Mouse (Mus musculus): ENCODE measurements at regions not wholly inside any gene's neighbourhood (a gene's known extent, or its start where the extent isn't known, plus 50 kb on each side); places are given as distances from the start of the nearest gene placed in this dataset.
A peak's percentile ranks its signal among the peaks of the same experiment; 100 is the strongest.

DNA sequence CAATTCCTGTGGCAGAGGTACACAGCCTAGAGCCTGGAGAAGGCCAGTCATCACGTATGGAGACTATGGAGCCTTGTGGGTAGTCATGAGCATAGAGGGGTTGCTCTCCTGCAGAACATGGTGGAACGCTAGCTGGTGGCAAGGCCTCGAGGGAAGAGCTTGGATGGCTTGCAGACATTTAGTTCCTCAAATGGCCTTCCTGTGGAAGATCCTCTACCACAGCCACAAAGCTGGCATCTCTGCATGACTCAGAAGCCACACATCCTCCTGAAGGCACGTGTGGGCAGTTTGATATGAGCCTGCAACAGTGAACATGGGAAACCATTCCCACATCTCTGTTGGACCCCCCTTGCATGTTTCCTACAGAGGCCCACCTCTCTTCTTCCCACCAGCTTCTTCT is 547.9 kb upstream of the Lrrc6 start:
- no peak overlapping the region for H3K9ac ChIP-seq
- H3K4me3 ChIP-seq, result no peak overlapping the region
- no peak for ATAC-seq (ENCODE audit: low read depth)
- H3K4me2 ChIP-seq, result no peak overlapping the region
- no peaks in the 10 kb centered on the region for H3K4me1 ChIP-seq (replicated peaks)
- H3K9me3 ChIP-seq, result no peaks in the 10 kb centered on the region
- H3K27me3 ChIP-seq, result no peaks in the 10 kb centered on the region
- 84% methylated on average over 4 of the region's 4 CpGs for whole genome bisulfite sequencing
- no peaks in the 10 kb centered on the region for H3K36me3 ChIP-seq
- no peak overlapping the region for H3K27ac ChIP-seq (replicated peaks)

DNA sequence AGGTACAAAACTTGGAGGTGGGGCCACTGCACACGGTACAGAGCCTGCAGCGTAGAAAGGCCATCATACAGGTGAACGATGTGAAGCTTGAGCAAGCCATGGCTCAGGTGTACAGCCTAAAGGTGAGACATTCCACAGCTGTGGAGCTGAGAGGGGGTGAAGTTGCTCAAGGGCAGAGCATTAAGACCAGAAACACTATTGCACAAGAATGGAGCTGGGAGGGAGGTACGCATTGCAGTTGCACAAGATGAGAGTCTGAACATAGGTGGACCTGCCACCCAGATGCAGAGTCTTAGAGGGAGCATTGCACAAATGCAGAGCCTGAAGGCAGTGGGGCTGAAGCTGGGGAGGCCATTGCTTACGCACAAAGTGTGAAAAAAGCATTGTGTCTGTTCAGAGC is 547.4 kb upstream of the Lrrc6 start:
- 94% methylated on average over 5 of the region's 5 CpGs for WGBS
- ATAC-seq (ENCODE audit: low read depth), result no peak
- Histone ChIP-seq H3K36me3 (no peaks in the 10 kb centered on the region), H3K4me1 (replicated peaks) (no peaks in the 10 kb centered on the region), H3K9ac (no peak overlapping the region), H3K4me2 (no peak overlapping the region), H3K27ac (replicated peaks) (no peak overlapping the region), H3K27me3 (no peaks in the 10 kb centered on the region), H3K9me3 (no peaks in the 10 kb centered on the region), H3K4me3 (no peak overlapping the region)

DNA sequence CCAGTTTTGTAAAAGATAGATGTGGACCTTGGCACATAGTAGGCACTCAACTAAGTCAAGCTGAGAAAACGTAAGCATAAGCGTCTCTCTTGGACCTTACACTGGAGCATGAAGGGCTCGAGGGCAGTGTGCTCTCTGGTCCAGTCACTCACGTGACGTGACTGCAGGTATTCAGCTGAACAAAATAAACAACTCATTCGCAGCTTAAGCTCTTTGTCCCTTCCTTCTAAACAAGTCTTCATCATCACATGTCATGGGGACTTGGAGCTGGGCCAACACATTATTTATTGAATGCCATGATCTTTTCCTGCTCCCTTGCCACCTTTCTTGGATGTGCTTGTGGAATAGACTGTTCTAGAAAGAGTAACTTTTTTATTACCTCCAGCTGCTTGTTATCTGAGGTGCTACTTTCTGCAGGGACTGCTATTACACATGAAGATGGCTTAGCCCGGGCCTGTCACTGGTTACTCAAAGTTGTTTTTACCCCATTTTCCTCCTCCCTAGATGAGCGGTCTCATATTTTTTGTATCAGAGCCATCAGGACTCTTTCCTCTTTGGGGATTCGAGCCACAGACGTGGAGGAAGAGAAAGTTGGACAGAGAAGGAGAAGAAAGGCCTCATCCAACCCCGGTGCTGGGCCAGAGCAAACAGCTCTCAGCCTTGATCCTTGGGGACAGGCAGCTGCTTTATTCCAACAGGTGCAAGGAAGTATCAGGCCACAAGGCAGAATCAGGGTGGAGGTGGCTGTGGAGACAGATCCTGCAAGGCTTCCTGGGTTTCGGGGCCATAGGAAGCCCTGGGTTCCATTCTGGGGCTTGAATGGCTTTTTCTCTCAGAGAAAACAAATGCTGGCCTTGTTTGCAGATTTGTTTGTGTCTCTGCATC is 545.5 kb upstream of the Lrrc6 start:
- H3K27ac ChIP-seq (replicated peaks), result no peak overlapping the region
- H3K4me3 ChIP-seq, result no peak overlapping the region
- no peaks in the 10 kb centered on the region for H3K36me3 ChIP-seq
- H3K4me1 ChIP-seq (replicated peaks), result no peaks in the 10 kb centered on the region
- 84% methylated on average over 12 of the region's 12 CpGs for WGBS
- H3K27me3 ChIP-seq, result no peaks in the 10 kb centered on the region
- no peak overlapping the region for H3K9ac ChIP-seq
- no peak overlapping the region for H3K4me2 ChIP-seq
- ATAC-seq (ENCODE audit: low read depth), result no peak
- no peaks in the 10 kb centered on the region for H3K9me3 ChIP-seq

DNA sequence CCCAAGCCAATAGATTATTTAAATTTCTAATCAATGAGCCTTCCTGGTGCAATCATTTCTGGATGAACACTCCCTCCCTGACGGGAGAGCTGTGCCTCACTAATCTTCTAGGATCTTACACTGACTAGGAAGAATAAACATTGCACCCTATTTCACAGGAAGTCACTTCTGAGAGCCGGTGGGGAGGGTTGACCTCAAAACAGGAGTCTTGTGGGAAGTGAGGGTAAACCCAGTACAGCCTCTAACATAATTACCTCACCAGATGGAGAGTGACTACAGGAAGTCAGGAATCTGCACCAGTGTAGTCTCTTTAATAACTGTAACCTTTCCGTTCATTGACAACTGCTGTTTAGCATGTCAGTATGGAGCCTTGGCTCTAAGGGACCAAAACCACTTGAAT is 544.6 kb upstream of the Lrrc6 start:
- no peaks in the 10 kb centered on the region for H3K36me3 ChIP-seq
- H3K4me2 ChIP-seq, result no peak overlapping the region
- H3K27me3 ChIP-seq, result no peaks in the 10 kb centered on the region
- ATAC-seq (ENCODE audit: low read depth), result no peak
- H3K9me3 ChIP-seq, result no peaks in the 10 kb centered on the region
- H3K4me3 ChIP-seq, result no peak overlapping the region
- peaks cover 1% of the 10 kb centered on the region; the same call in 1 of the 2 replicates for H3K4me1 ChIP-seq (replicated peaks)
- WGBS, result 55% methylated on average over 3 of the region's 3 CpGs
- no peak overlapping the region for H3K9ac ChIP-seq
- no peak overlapping the region for H3K27ac ChIP-seq (replicated peaks)

DNA sequence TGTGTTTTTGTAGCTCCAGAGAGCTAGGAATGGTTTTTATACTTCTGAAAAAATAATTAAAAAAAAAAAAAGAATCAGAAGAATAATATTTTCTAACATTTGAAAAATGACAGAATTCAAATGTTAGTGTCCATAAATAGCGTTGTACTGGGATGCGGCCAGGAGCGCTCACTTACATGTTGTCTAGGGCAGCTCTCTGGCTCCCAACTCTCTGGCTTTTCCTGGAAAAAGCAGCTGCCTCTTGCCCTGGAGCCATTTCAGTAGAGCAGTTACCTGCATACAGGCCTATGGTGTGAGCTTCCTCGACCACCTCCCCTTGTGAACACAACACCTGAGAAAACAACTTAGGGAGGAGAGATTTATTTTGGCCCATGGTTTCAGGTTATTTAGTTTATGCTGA is 544.1 kb upstream of the Lrrc6 start:
- H3K27me3 ChIP-seq, result no peaks in the 10 kb centered on the region
- H3K4me2 ChIP-seq, result no peak overlapping the region
- no peaks in the 10 kb centered on the region for H3K36me3 ChIP-seq
- no peak overlapping the region for H3K9ac ChIP-seq
- H3K9me3 ChIP-seq, result no peaks in the 10 kb centered on the region
- no peak overlapping the region for H3K27ac ChIP-seq (replicated peaks)
- WGBS, result 89% methylated on average over 4 of the region's 4 CpGs
- H3K4me3 ChIP-seq, result no peak overlapping the region
- no peak for ATAC-seq (ENCODE audit: low read depth)
- H3K4me1 ChIP-seq (replicated peaks), result peaks cover 7% of the 10 kb centered on the region; the same call in 1 of the 2 replicates

DNA sequence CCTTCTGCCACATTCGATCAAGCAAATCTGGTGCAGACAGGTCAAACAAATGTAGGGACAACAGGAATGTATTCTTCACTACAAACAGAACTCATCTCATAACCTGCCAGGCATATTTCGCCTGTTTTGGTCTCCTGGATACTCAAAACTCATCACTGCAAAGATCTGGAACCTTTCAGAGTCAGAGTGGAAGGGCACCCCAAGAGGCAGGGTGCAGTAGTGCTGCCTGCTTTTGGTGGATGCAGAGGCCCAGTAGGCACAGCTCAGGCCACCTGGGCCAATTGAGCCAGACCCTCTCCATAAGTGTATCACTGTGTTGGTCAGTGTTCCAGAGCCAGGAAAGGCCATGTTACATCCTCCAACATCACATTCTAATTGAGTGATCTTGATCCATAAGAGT is 541.4 kb upstream of the Lrrc6 start:
- WGBS, result 90% methylated on average over 2 of the region's 2 CpGs

DNA sequence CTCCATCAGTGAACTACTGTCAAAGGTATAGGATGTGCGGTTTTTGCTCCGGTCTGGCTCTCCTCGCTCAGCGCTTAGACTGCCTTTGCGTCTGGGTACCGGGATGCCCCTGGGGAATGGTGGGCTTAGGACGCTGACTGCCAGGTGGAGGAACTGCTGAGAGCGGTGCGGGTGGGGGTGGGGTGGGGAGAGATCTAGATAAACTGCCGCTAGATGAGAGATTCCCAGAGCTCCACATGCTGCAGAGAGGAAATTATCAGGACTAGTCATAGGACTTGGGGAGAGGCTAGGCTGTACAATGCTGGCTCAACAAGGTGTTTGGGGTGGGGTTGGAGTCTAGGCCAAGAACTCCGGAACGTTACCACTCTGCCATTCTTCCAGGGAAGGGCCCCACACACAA is 539.5 kb upstream of the Lrrc6 start:
- H3K4me3 ChIP-seq, result no peak overlapping the region
- H3K4me1 ChIP-seq (replicated peaks), result peaks cover 16% of the 10 kb centered on the region
- H3K36me3 ChIP-seq, result no peaks in the 10 kb centered on the region
- H3K9ac ChIP-seq, result no peak overlapping the region
- H3K27me3 ChIP-seq, result no peaks in the 10 kb centered on the region
- no peaks in the 10 kb centered on the region for H3K9me3 ChIP-seq
- ATAC-seq (ENCODE audit: low read depth), result no peak
- H3K27ac ChIP-seq (replicated peaks), result no peak overlapping the region
- WGBS, result 50% methylated on average over 12 of the region's 12 CpGs
- H3K4me2 ChIP-seq, result peak overlapping the region; percentile 63

More for the DNA sequence above, 541.4 kb upstream of the Lrrc6 start:
- peaks cover 16% of the 10 kb centered on the region for H3K4me1 ChIP-seq (replicated peaks)
- no peak overlapping the region for H3K9ac ChIP-seq
- no peak for ATAC-seq (ENCODE audit: low read depth)
- no peak overlapping the region for H3K4me2 ChIP-seq
- H3K9me3 ChIP-seq, result no peaks in the 10 kb centered on the region
- H3K36me3 ChIP-seq, result no peaks in the 10 kb centered on the region
- H3K27me3 ChIP-seq, result no peaks in the 10 kb centered on the region
- H3K4me3 ChIP-seq, result no peak overlapping the region
- no peak overlapping the region for H3K27ac ChIP-seq (replicated peaks)

DNA sequence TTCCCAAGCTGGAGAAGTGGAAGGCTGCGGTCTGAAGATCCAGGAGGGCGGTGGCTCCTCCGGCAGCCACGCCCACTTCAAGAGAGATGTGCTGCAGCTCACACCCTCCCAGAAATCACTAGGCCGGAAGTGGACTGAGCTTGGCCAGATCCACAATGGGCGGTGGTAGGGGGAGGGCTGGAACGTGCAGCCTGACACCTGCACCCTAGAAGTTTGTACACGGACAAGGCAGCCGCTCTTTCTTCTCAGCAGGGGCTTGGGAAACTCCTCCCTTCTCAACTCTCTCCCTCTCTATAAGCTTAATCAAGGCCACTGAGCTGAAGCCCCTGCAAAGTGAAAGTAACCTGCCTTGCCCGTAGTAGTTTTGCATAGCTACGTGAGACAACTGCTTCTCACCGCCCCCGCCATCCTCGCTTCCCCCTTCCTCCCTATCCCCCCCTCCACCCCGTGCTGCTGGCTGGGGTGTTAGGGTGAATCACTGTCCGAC is 538.8 kb upstream of the Lrrc6 start:
- Histone ChIP-seq H3K27ac (replicated peaks) (no peak overlapping the region), H3K4me1 (replicated peaks) (peaks cover 16% of the 10 kb centered on the region), H3K27me3 (no peaks in the 10 kb centered on the region), H3K4me2 (peak overlapping the region; percentile 63), H3K9me3 (no peaks in the 10 kb centered on the region), H3K4me3 (peak overlapping the region; percentile 39), H3K36me3 (no peaks in the 10 kb centered on the region), H3K9ac (peak overlapping the region; percentile 67)
- 7% methylated on average over 16 of the region's 16 CpGs for WGBS
- peak; percentile 82 for ATAC-seq (ENCODE audit: low read depth)

DNA sequence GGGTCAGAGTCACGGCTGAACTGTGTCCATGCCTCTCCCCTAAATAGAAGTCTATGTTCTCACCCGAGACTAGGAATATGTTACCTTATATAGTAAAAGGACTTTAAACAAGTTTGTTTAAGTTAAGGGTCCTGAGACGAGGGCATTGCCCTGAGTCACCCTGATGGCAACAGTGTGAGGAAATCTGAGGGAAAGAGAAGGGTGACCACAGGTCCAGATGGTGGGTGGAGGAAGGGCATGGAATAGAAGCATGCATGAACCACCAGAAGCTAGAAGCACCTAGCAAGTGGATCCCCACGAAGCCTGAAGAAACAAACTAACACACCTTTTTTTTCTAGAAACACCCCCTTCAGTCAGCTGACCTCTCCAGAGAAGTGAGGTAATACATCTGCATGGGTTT is 536.9 kb upstream of the Lrrc6 start:
- Histone ChIP-seq H3K9ac (no peak overlapping the region), H3K27ac (replicated peaks) (no peak overlapping the region), H3K36me3 (no peaks in the 10 kb centered on the region), H3K4me1 (replicated peaks) (peaks cover 16% of the 10 kb centered on the region), H3K4me3 (no peak overlapping the region), H3K9me3 (no peaks in the 10 kb centered on the region), H3K4me2 (no peak overlapping the region), H3K27me3 (no peaks in the 10 kb centered on the region)
- 84% methylated on average over 4 of the region's 4 CpGs for WGBS
- no peak for ATAC-seq (ENCODE audit: low read depth)

DNA sequence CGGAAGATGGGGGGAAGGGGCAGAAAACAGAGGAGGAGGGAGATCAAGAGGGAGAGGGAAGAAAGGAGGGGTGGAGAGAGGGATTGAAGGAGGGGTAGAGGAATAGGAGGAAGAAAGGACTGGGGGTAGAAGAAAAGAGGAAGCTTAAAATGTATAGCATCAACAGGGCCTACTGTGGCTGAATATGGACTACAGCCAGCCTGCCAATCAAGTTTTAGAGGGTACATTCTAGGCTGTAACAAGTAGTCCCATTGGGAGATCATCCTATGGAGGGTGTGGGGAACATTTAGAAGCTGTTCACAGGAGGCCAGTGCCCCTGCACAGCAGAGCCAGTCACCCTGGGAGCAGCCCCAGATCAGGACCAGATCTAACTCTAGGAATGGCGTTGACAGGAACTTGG is 535.6 kb upstream of the Lrrc6 start:
- 75% methylated on average over 2 of the region's 2 CpGs for WGBS
- Histone ChIP-seq H3K4me2 (no peak overlapping the region), H3K4me3 (no peak overlapping the region), H3K9ac (no peak overlapping the region), H3K4me1 (replicated peaks) (peaks cover 16% of the 10 kb centered on the region), H3K27ac (replicated peaks) (no peak overlapping the region), H3K27me3 (no peaks in the 10 kb centered on the region), H3K36me3 (no peaks in the 10 kb centered on the region), H3K9me3 (no peaks in the 10 kb centered on the region)
- ATAC-seq (ENCODE audit: low read depth), result no peak

DNA sequence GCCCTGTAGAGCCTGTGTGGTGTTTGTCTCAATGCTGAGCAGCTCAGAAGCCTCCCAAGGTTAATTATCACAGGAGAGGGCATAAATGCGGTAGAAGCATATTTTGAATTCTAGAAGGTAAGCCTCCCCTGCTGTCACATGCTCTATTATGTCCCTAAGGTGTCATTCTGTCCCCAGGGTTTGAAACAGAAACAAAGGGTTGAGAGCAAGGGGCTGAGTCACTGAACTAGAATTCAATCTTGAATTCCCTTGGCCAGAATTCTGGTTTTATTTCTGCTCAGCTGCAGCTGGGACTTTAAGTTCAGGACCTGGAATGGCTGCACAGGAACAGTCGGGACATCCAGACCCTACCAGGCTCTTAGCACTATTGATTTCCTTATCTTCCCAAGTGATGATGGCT is 533.2 kb upstream of the Lrrc6 start:
- no peaks in the 10 kb centered on the region for H3K9me3 ChIP-seq
- no peak overlapping the region for H3K4me3 ChIP-seq
- no peaks in the 10 kb centered on the region for H3K27me3 ChIP-seq
- no peak overlapping the region for H3K9ac ChIP-seq
- WGBS, result 75% methylated on average over 2 of the region's 2 CpGs
- no peak overlapping the region for H3K27ac ChIP-seq (replicated peaks)
- no peak overlapping the region for H3K4me2 ChIP-seq
- no peaks in the 10 kb centered on the region for H3K36me3 ChIP-seq
- ATAC-seq (ENCODE audit: low read depth), result no peak
- peaks cover 1% of the 10 kb centered on the region for H3K4me1 ChIP-seq (replicated peaks)

DNA sequence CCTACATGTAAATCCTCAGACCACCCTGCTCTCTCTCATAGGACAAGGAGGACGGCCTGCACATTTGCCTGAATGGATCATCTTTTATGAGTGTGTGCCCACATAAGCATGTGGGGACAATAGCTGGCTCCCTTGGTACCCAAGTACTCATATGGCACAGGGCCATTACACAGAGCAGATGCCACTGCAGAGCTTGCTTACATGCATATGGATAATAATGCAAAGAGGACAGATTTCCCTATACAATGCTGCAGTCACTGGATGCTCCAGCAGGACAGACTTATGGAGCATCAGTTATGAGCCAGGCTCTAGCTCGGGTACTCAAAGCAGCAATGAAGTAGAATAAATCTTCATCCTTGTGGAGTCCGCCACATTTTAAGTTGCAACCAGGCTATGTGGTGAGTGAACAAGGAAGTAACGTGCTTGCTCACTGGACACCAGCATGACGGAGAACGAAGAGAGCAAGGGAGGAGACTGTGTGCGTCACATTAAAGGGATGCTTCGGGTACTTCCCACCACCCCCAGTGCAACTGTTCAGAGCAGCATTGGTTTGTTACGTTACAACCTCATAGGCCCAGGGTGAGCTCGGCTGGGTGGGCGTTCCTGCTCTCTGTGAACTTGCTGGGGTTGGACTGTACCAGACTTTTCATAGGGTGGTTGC is 531.3 kb upstream of the Lrrc6 start:
- H3K4me2 ChIP-seq, result no peak overlapping the region
- no peaks in the 10 kb centered on the region for H3K9me3 ChIP-seq
- no peak overlapping the region for H3K27ac ChIP-seq (replicated peaks)
- H3K27me3 ChIP-seq, result no peaks in the 10 kb centered on the region
- ATAC-seq (ENCODE audit: low read depth), result no peak
- H3K4me1 ChIP-seq (replicated peaks), result no peaks in the 10 kb centered on the region
- no peak overlapping the region for H3K9ac ChIP-seq
- no peaks in the 10 kb centered on the region for H3K36me3 ChIP-seq
- H3K4me3 ChIP-seq, result no peak overlapping the region
- WGBS, result 82% methylated on average over 11 of the region's 11 CpGs
